Mouse (Mus musculus): ENCODE data around the gene Ap3m1. TPM values are rescaled to one million over a fixed set of nuclear protein-coding genes. Genes with fewer than 3 reads are reported as not detected.

The Ap3m1 gene
- polyA plus RNA-seq, 1 experiment from 2014 or later, result 87.6 TPM

GRCm38 (mm10) chr14:21027542-21027941 is 24.8 kb downstream of the Ap3m1 start:
- H3K27me3 ChIP-seq (ENCODE audit: control insufficient read depth, insufficient read depth, low read length), result no peaks in the 10 kb centered on the region
- H3K9ac ChIP-seq (ENCODE audit: low read length), result no peak overlapping the region
- no peak overlapping the region for H3K4me2 ChIP-seq (ENCODE audit: low read depth, severe bottlenecking)
- ATAC-seq (ENCODE audit: insufficient number of reproducible peaks, low FRiP score, low TSS enrichment, low read depth) (no peak), DNase-seq (ENCODE audit: low spot score) (no peak)
- no peak overlapping the region for H3K4me3 ChIP-seq (ENCODE audit: low read depth, low read length)
- peaks cover 3% of the 10 kb centered on the region; the same call in 1 of the 2 replicates for H3K4me1 ChIP-seq (ENCODE audit: control insufficient read depth, insufficient read depth, low read length)
- H3K27ac ChIP-seq (replicated peaks; ENCODE audit: low read depth, low read length), result no peak overlapping the region
- no peaks in the 10 kb centered on the region for H3K9me3 ChIP-seq (ENCODE audit: control insufficient read depth, low read length)
- H3K36me3 ChIP-seq (ENCODE audit: control insufficient read depth, insufficient read depth, low read length), result peaks cover 8% of the 10 kb centered on the region

- 90% methylated on average over 8 of the region's 8 CpGs for WGBS
- no peak overlapping the region for H3K4me3 ChIP-seq (ENCODE audit: low read depth, low read length)
- H3K4me2 ChIP-seq (ENCODE audit: low read depth, severe bottlenecking), result no peak overlapping the region
- DNase-seq (ENCODE audit: low spot score) (no peak), ATAC-seq (ENCODE audit: insufficient number of reproducible peaks, low FRiP score, low TSS enrichment, low read depth) (no peak)
- H3K36me3 ChIP-seq (ENCODE audit: control insufficient read depth, insufficient read depth, low read length), result peaks cover 8% of the 10 kb centered on the region
- no peaks in the 10 kb centered on the region for H3K9me3 ChIP-seq (ENCODE audit: control insufficient read depth, low read length)
- H3K4me1 ChIP-seq (ENCODE audit: control insufficient read depth, insufficient read depth, low read length), result no peaks in the 10 kb centered on the region
- H3K27me3 ChIP-seq (ENCODE audit: control insufficient read depth, insufficient read depth, low read length), result no peaks in the 10 kb centered on the region
- no peak overlapping the region for H3K9ac ChIP-seq (ENCODE audit: low read length)
- H3K27ac ChIP-seq (replicated peaks; ENCODE audit: low read depth, low read length), result no peak overlapping the region
These were observed 31.9 kb downstream of the Ap3m1 start for GRCm38 (mm10) chr14:21020435-21020834.

GRCm38 (mm10) chr14:21018977-21019376 is 33.3 kb downstream of the Ap3m1 start:
- WGBS, result 54% methylated on average over 3 of the region's 3 CpGs
- Histone ChIP-seq H3K9me3 (ENCODE audit: control insufficient read depth, low read length) (no peaks in the 10 kb centered on the region), H3K4me3 (ENCODE audit: low read depth, low read length) (no peak overlapping the region), H3K9ac (ENCODE audit: low read length) (no peak overlapping the region), H3K36me3 (ENCODE audit: control insufficient read depth, insufficient read depth, low read length) (peaks cover 10% of the 10 kb centered on the region), H3K4me1 (ENCODE audit: control insufficient read depth, insufficient read depth, low read length) (no peaks in the 10 kb centered on the region), H3K27ac (replicated peaks; ENCODE audit: low read depth, low read length) (no peak overlapping the region), H3K4me2 (ENCODE audit: low read depth, severe bottlenecking) (no peak overlapping the region), H3K27me3 (ENCODE audit: control insufficient read depth, insufficient read depth, low read length) (no peaks in the 10 kb centered on the region)
- no peak for ATAC-seq (ENCODE audit: insufficient number of reproducible peaks, low FRiP score, low TSS enrichment, low read depth)
- no peak for DNase-seq (ENCODE audit: low spot score)

GRCm38 (mm10) chr14:21017871-21018270 is 34.4 kb downstream of the Ap3m1 start:
- no peak for ATAC-seq (ENCODE audit: insufficient number of reproducible peaks, low FRiP score, low TSS enrichment, low read depth)
- Histone ChIP-seq H3K4me1 (ENCODE audit: control insufficient read depth, insufficient read depth, low read length) (no peaks in the 10 kb centered on the region), H3K4me3 (ENCODE audit: low read depth, low read length) (no peak overlapping the region), H3K4me2 (ENCODE audit: low read depth, severe bottlenecking) (no peak overlapping the region), H3K9ac (ENCODE audit: low read length) (no peak overlapping the region), H3K9me3 (ENCODE audit: control insufficient read depth, low read length) (no peaks in the 10 kb centered on the region), H3K27ac (replicated peaks; ENCODE audit: low read depth, low read length) (no peak overlapping the region), H3K27me3 (ENCODE audit: control insufficient read depth, insufficient read depth, low read length) (no peaks in the 10 kb centered on the region), H3K36me3 (ENCODE audit: control insufficient read depth, insufficient read depth, low read length) (peaks cover 10% of the 10 kb centered on the region)
- 92% methylated on average over 5 of the region's 5 CpGs for WGBS
- DNase-seq (ENCODE audit: low spot score), result no peak

DNA sequence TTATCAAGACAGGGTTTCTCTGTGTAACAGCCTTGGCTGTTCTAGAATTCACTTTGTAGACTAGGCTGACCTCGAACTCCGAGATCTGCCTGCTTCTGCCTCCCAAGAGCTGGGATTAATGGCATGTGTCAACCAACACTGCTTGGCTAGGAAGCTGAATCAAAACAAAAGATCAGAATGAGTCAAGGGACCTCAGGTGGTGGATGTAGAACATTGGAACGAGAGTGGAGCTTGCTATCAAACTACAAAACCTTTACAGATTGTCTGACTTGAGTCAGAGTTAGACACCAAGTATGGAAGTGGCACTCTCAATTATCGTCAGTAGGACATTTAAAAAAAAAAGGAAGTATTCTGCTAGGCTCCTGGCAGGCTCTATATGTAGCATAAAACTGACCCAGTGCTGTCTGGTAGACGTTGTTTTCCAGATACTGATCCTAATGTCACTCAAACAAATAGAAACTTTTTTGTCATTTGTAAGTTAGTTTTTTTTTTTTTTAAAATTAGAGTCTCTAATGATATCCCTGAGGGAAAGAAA is 38.4 kb downstream of the Ap3m1 start:
- Histone ChIP-seq H3K4me2 (ENCODE audit: low read depth, severe bottlenecking) (no peak overlapping the region), H3K9ac (ENCODE audit: low read length) (no peak overlapping the region), H3K27me3 (ENCODE audit: control insufficient read depth, insufficient read depth, low read length) (no peaks in the 10 kb centered on the region), H3K4me1 (ENCODE audit: control insufficient read depth, insufficient read depth, low read length) (no peaks in the 10 kb centered on the region), H3K36me3 (ENCODE audit: control insufficient read depth, insufficient read depth, low read length) (peaks cover 3% of the 10 kb centered on the region; the same call in 1 of the 2 replicates), H3K9me3 (ENCODE audit: control insufficient read depth, low read length) (no peaks in the 10 kb centered on the region), H3K4me3 (ENCODE audit: low read depth, low read length) (no peak overlapping the region), H3K27ac (replicated peaks; ENCODE audit: low read depth, low read length) (no peak overlapping the region)
- DNase-seq (ENCODE audit: low spot score) (no peak), ATAC-seq (ENCODE audit: insufficient number of reproducible peaks, low FRiP score, low TSS enrichment, low read depth) (no peak)
- 88% methylated on average over 5 of the region's 5 CpGs for WGBS

GRCm38 (mm10) chr14:20999617-21000016 is 52.7 kb downstream of the Ap3m1 start:
- H3K4me1 ChIP-seq (ENCODE audit: control insufficient read depth, insufficient read depth, low read length), result no peaks in the 10 kb centered on the region
- no peaks in the 10 kb centered on the region for H3K36me3 ChIP-seq (ENCODE audit: control insufficient read depth, insufficient read depth, low read length)
- H3K9ac ChIP-seq (ENCODE audit: low read length), result no peak overlapping the region
- no peak overlapping the region for H3K4me3 ChIP-seq (ENCODE audit: low read depth, low read length)
- no peak overlapping the region for H3K4me2 ChIP-seq (ENCODE audit: low read depth, severe bottlenecking)
- DNase-seq (ENCODE audit: low spot score), result no peak
- no peaks in the 10 kb centered on the region for H3K9me3 ChIP-seq (ENCODE audit: control insufficient read depth, low read length)
- H3K27me3 ChIP-seq (ENCODE audit: control insufficient read depth, insufficient read depth, low read length), result no peaks in the 10 kb centered on the region
- no peak overlapping the region for H3K27ac ChIP-seq (replicated peaks; ENCODE audit: low read depth, low read length)
- WGBS, result 79% methylated on average over 4 of the region's 4 CpGs
- no peak for ATAC-seq (ENCODE audit: insufficient number of reproducible peaks, low FRiP score, low TSS enrichment, low read depth)

- Histone ChIP-seq H3K36me3 (ENCODE audit: control insufficient read depth, insufficient read depth, low read length) (no peaks in the 10 kb centered on the region), H3K4me2 (ENCODE audit: low read depth, severe bottlenecking) (no peak overlapping the region), H3K27me3 (ENCODE audit: control insufficient read depth, insufficient read depth, low read length) (no peaks in the 10 kb centered on the region), H3K4me3 (ENCODE audit: low read depth, low read length) (no peak overlapping the region), H3K9me3 (ENCODE audit: control insufficient read depth, low read length) (no peaks in the 10 kb centered on the region), H3K4me1 (ENCODE audit: control insufficient read depth, insufficient read depth, low read length) (no peaks in the 10 kb centered on the region), H3K27ac (replicated peaks; ENCODE audit: low read depth, low read length) (no peak overlapping the region), H3K9ac (ENCODE audit: low read length) (no peak overlapping the region)
- no peak for ATAC-seq (ENCODE audit: insufficient number of reproducible peaks, low FRiP score, low TSS enrichment, low read depth)
- 88% methylated on average over 3 of the region's 3 CpGs for WGBS
- no peak for DNase-seq (ENCODE audit: low spot score)
These were observed 54.8 kb downstream of the Ap3m1 start for GRCm38 (mm10) chr14:20997548-20997947.

GRCm38 (mm10) chr14:20996361-20996760 is 55.9 kb downstream of the Ap3m1 start:
- Histone ChIP-seq H3K27ac (replicated peaks; ENCODE audit: low read depth, low read length) (no peak overlapping the region), H3K36me3 (ENCODE audit: control insufficient read depth, insufficient read depth, low read length) (peaks cover 4% of the 10 kb centered on the region; the same call in 1 of the 2 replicates), H3K4me3 (ENCODE audit: low read depth, low read length) (no peak overlapping the region), H3K27me3 (ENCODE audit: control insufficient read depth, insufficient read depth, low read length) (no peaks in the 10 kb centered on the region), H3K9me3 (ENCODE audit: control insufficient read depth, low read length) (no peaks in the 10 kb centered on the region), H3K4me2 (ENCODE audit: low read depth, severe bottlenecking) (no peak overlapping the region), H3K9ac (ENCODE audit: low read length) (no peak overlapping the region), H3K4me1 (ENCODE audit: control insufficient read depth, insufficient read depth, low read length) (no peaks in the 10 kb centered on the region)
- DNase-seq (ENCODE audit: low spot score) (no peak), ATAC-seq (ENCODE audit: insufficient number of reproducible peaks, low FRiP score, low TSS enrichment, low read depth) (no peak)
- WGBS, result 62% methylated on average over 5 of the region's 5 CpGs

GRCm38 (mm10) chr14:20995497-20995896 is 56.8 kb downstream of the Ap3m1 start:
- WGBS, result 96% methylated on average over 2 of the region's 2 CpGs
- no peak overlapping the region for H3K4me3 ChIP-seq (ENCODE audit: low read depth, low read length)
- ATAC-seq (ENCODE audit: insufficient number of reproducible peaks, low FRiP score, low TSS enrichment, low read depth), result no peak

More at GRCm38 (mm10) chr14:20995497-20995896, 56.8 kb downstream of the Ap3m1 start:
- H3K9ac ChIP-seq (ENCODE audit: low read length), result no peak overlapping the region
- peaks cover 4% of the 10 kb centered on the region; the same call in 1 of the 2 replicates for H3K36me3 ChIP-seq (ENCODE audit: control insufficient read depth, insufficient read depth, low read length)
- H3K27me3 ChIP-seq (ENCODE audit: control insufficient read depth, insufficient read depth, low read length), result no peaks in the 10 kb centered on the region
- no peak overlapping the region for H3K27ac ChIP-seq (replicated peaks; ENCODE audit: low read depth, low read length)
- H3K9me3 ChIP-seq (ENCODE audit: control insufficient read depth, low read length), result no peaks in the 10 kb centered on the region
- H3K4me2 ChIP-seq (ENCODE audit: low read depth, severe bottlenecking), result no peak overlapping the region
- DNase-seq (ENCODE audit: low spot score), result no peak
- no peaks in the 10 kb centered on the region for H3K4me1 ChIP-seq (ENCODE audit: control insufficient read depth, insufficient read depth, low read length)
